Mouse (Mus musculus) fibroblast of lung, adult 2 months (primary cell): Measurements from ENCODE around the gene Vegfb.

Source experiments
- DNase-seq: peaks from one replicate; pipeline ENCODE4 v3.0.0-alpha.2; 2011; ENCODE audit warnings: low read depth

Gene Vegfb

DNA sequence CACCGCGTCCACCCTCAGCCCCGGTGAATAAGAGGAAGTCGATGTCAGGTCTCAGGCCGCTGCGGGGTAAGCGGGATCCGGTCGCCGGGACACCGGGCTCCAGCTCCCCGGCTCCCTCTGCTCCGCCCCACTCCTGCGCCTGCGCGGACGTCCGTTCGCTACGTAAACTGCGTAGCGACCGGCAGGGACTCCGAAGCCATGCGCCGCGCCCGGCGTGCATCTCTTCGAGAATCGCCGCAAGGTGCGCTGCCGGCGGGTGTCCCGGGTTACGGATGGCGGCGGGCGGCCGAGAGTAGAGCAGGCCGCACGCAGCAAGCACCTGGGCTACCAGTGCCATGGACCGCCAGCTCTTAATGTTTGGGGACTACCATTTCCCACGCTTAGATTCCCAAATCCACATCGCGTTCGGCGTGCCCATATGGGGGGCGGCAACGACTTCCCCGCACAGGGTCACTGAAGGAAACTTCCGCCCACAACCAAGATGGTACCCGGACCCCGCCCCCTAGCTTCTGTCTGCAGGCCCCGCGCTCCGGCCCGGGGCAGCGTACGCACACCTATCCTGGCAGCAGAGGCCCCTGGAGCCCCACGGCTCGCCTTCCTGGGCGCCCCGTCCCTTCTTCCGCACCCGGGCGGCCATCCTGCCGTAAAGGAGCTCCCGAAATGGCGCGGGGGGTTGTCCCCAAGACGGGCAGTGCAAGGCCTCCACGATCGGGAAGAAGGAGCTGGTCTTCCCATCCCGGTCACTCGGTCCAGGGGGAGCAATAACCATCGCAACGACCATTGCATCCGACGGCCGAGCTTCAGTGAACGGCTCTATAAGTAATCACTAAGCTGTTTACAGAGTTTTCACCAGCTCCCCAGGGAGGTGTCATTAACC lies 45.8 kb downstream of the Vegfb start, which contains the start of gene Bad:
Gene Bad, plus strand, starts transcription at position 490 of the 877 bp plus-strand sequence.
- DNase-seq: peak; percentile 71

DNA sequence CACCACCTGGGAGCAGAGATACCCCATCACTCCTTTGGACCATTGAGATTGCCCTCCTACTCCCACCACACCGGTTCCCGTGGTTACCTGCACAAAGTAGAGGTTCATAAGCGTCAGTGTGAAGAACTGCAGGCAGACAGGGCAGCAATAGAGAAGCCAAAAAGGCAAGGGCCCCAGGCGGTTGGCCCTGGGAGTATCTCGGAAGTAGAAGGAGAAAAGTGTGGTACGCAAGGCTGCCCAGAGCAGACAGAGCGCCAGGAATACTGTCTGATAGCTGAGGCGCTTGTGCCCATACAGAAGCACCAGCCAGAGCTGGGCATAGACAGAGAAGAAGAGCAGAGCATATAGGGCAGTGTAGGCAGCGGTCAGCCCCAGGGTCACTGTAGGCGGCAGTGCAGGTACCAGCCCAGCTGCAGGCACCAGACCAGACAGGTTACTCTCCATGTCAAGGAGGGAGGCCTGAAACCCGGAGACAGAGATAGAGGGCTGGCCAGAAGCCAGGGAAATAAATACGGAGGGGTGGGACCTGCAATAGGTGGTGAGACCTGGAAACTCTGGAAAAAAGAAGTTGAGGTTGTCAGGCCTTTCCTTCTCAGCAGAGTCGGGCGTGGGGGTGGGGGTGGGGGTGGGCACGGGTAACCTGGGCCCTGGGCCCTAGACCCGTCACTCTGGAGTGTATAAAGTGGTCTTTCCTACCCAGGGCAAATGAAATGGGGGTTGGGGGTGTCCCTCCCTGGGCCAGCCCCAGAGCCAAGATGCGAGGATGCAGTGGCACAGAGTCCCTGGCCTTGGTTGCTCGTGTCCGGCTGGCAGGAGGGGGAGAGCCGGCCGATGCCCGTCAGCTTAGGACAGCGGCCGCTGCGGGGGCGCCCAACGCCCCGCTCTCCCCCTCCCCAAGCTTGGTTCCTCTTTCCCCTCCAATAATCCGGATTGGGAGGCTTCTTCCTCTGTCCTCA lies 46.8 kb downstream of the Vegfb start:
- no peak for DNase-seq

DNA sequence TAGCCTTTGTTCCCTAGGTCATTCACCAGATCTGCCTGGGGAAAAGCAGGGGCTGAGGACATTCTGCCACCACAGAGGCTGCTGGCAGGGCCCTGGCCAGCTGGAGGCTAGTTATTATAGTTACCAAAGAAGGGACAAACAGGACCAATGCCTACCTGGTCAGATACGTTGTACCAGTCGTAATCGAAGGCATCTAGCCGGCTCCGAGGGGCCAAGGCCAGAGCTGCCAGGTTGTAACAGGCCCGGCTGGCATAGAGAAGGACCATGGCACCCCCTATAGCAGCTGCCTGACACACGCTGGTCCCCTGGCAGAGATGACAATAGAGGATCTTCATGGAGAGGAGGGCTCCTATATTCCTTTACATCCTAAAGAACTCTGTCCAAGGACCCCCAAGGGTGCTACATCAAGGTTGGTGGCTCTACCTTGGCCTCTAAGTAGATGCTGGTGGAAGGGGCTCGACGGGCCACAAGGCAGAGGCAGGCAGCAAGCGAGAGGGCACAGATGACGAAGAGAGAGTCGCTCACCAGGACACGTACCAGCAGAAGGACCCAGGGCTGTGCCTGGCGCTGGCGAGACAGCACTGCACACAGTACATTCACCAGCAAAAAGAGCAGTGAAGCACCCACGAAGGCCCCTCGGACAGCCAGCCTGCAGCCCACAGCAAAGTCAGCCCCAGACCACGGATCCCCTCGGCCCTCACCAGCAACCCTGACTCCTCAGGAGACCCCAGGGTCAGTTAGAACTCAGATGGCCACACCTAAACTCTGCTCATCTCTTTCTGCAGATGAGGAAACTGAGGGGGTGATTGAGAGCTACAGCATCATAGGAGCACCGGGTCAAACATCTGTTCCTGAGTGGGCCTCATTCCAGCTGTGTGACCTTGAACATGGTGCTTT lies 48.1 kb downstream of the Vegfb start:
- DNase-seq: no peak

DNA sequence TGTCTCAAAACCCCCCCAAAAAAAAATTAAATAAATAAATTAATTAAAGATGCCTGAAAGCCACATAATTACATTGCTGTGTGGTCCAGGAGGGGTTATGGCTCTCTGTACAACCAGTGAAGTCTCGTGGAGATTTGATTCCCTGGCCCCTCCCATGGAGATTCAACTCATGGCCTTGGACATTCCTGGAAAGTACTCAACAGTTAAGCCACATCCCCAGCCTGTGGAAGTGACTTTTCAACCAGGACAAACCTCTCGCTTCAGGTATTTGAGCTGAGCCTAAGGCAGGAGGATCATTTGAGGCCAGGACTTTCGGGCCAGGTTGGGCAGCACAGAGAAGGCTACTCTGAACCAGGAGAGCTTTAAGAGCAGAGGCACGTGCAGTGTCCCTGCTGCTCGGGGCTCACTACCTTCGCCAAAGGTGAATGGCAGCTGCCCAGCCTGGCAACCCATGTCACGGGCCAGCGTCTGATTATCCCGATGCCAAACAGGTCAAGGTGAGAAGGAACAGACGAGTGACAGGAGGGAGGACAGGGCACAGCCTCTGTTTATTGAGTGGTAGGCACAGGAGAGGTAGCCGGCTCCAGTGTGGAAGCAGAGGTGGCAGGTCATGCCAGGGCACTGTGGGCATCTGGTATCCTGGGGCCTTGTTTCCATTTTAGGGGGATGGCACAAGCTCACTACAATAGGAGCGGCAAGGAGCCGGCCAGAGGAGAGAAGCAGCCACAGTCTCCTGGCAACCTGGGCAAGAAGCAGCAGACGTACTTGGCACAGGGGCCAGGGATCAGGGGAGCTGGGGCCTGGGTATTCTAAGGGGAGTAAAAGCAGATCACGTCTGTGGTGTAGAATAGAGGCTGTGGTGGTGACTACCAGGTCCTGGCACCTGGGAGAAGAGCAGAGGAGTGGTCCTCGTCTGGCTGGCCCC lies 49.6 kb downstream of the Vegfb start:
- DNase-seq: no peak

DNA sequence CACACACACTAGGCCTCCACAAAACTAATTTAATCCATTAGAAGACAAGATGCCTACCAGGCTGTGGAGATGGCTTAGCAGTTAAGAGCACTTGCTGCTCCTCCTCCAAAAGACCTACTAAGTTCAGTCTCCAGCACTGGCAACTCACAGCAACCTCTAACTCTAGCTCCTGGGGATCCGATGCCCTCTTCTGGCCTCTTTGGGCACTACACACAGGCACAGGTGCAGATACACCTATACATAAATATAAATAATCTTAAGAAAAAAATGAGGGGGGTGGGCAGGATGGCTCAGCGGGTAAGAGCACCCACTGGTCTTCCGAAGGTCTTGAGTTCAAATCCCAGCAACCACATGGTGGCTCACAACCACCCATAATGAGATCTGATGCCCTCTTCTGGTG lies 51.2 kb downstream of the Vegfb start:
- no peak for DNase-seq

DNA sequence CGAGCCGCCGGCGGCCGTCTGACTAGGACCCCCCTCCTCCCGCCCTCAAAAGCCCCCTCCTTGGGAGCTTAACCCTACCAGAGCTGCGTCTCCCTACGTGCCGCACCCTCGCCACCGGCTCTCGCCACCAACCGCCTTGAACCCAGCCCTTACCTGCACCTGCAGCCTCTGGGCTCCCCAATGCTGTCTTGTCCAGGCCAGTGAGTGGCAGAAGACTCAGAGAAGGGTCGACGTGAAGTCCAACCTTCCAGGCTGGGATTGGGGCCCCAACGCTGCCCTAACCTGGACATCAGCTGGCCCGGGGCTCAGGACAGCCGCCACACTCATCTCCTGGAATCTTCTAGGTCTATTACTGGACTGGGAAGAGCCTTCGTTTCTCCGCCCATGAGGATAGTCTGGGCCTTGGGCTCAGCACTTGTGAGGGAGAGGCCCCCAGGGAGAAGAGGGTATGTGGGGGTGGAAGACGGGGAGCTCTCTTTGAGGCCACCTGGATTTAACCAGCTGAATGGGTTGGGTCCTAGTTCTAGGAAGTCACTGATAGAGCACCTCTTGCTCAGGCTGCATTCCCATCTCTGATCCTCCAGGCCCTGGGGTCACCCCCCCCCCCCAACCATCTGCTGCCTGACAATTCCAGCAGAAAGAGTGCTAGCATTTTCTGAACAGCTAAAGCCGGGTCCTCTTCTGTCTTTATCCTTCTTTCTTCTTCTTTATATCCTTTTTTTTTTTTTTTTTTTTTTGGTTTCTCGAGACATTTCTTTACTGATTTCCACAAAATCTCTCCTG lies 53.1 kb downstream of the Vegfb start, which contains the start of gene Kcnk4:
Gene Kcnk4, minus strand, starts transcription at position 321 of the 783 bp plus-strand sequence.
- DNase-seq: no peak

DNA sequence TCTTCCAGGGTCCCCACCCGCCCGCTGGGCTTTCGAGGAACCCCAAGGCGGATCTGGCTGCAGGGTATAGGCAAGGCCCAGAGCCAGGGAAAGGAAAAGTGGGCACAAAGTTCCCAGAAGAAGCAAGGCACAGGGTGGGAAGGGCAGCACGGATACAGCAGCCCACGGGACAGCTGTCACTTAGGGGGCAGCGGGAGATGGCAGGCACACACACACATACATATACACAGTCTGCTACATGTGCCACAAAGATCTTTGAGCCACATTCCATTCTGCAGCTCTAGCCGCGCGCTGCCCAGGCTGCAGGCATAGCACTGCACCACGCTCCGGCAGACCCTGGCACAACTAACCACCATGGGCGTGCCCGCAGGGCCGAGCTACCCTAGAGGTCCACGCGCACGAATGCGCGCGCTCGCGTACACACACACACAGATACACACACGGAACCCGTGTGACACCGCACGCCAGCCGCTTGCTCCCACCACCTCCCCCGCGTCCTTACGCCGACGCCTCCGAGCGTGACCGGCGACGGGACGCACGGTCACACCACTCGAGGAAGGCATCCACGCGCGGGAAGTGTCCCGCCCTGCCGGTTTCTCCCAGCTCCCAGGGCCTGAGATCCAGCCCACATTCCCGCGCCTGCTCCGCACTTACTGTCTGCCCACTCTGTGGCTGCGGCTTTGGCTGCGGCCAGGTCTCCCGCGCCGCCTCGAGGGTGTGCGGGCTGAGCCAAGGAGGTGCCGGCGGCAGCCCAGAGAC lies 53.8 kb downstream of the Vegfb start:
- no peak for DNase-seq

DNA sequence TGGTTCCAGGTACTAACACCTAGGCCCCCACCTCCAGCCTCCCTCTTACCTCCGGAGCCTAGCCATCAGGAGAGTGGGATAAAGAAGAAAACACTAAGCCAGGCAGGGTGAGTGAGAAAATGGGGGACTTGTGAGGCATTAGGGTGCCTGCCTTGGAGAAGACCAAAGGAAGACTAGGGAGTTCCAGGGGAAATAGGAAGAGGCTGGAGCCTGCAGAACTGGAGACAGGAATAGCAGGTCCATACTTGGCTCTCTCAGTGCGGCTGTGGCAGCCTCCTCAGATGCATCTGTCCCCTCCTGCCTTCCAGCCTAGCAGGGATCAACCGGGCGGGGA lies 54.4 kb downstream of the Vegfb start:
- no peak for DNase-seq
